Mouse (Mus musculus): ENCODE results near the gene Pmepa1. TPM values are rescaled to one million over a fixed set of nuclear protein-coding genes. Genes with fewer than 3 reads are reported as not detected.

Pmepa1 gene
- polyA plus RNA-seq, 1 experiment from 2014 or later = 9.0 TPM

GRCm38 (mm10) chr2:173205563-173206099 is 70.7 kb downstream of the Pmepa1 start:
- Histone ChIP-seq H3K4me1 (ENCODE audit: insufficient read depth) (no peaks in the 10 kb centered on the region), H3K9me3 (ENCODE audit: low read depth, low read length) (no peaks in the 10 kb centered on the region), H3K36me3 (ENCODE audit: insufficient read depth) (no peaks in the 10 kb centered on the region), H3K4me3 (ENCODE audit: low read depth, low read length) (no peak overlapping the region), H3K9ac (no peak overlapping the region), H3K4me2 (no peak overlapping the region), H3K27me3 (ENCODE audit: insufficient read depth, low read length) (no peaks in the 10 kb centered on the region), H3K27ac (ENCODE audit: low read depth) (no peak overlapping the region)
- 86% methylated on average over 14 of the region's 14 CpGs for WGBS
- TF ChIP-seq CTCF (IDR thresholded peaks at IDR 0.05; ENCODE audit: low read depth) = no peak
- DNase-seq = no peak
- ATAC-seq (ENCODE audit: insufficient read depth) = no peak

GRCm38 (mm10) chr2:173204671-173205070 is 71.7 kb downstream of the Pmepa1 start:
- Histone ChIP-seq H3K4me2 (no peak overlapping the region), H3K27me3 (ENCODE audit: insufficient read depth, low read length) (no peaks in the 10 kb centered on the region), H3K36me3 (ENCODE audit: insufficient read depth) (no peaks in the 10 kb centered on the region), H3K9ac (no peak overlapping the region), H3K4me3 (ENCODE audit: low read depth, low read length) (no peak overlapping the region), H3K9me3 (ENCODE audit: low read depth, low read length) (no peaks in the 10 kb centered on the region), H3K27ac (ENCODE audit: low read depth) (no peak overlapping the region), H3K4me1 (ENCODE audit: insufficient read depth) (no peaks in the 10 kb centered on the region)
- DNase-seq (no peak), ATAC-seq (ENCODE audit: insufficient read depth) (peak; percentile 54)
- no peak for TF ChIP-seq CTCF (IDR thresholded peaks at IDR 0.05; ENCODE audit: low read depth)
- 36% methylated on average over 4 of the region's 4 CpGs for WGBS

- ATAC-seq (ENCODE audit: insufficient read depth) = no peak
- no peak overlapping the region for H3K9ac ChIP-seq
- DNase-seq = no peak
- H3K27me3 ChIP-seq (ENCODE audit: insufficient read depth, low read length) = no peaks in the 10 kb centered on the region
- no peaks in the 10 kb centered on the region for H3K36me3 ChIP-seq (ENCODE audit: insufficient read depth)
- no peak overlapping the region for H3K27ac ChIP-seq (ENCODE audit: low read depth)
- WGBS = 74% methylated on average over 3 of the region's 3 CpGs
- H3K9me3 ChIP-seq (ENCODE audit: low read depth, low read length) = no peaks in the 10 kb centered on the region
- H3K4me1 ChIP-seq (ENCODE audit: insufficient read depth) = no peaks in the 10 kb centered on the region
- H3K4me2 ChIP-seq = no peak overlapping the region
- no peak for TF ChIP-seq CTCF (IDR thresholded peaks at IDR 0.05; ENCODE audit: low read depth)
- no peak overlapping the region for H3K4me3 ChIP-seq (ENCODE audit: low read depth, low read length)
Measured at GRCm38 (mm10) chr2:173203726-173204125, 72.6 kb downstream of the Pmepa1 start.

GRCm38 (mm10) chr2:173202924-173203689 is 73.2 kb downstream of the Pmepa1 start:
- H3K27ac ChIP-seq (ENCODE audit: low read depth) = no peak overlapping the region
- no peaks in the 10 kb centered on the region for H3K27me3 ChIP-seq (ENCODE audit: insufficient read depth, low read length)
- H3K9me3 ChIP-seq (ENCODE audit: low read depth, low read length) = no peaks in the 10 kb centered on the region
- no peak overlapping the region for H3K4me2 ChIP-seq
- no peak overlapping the region for H3K9ac ChIP-seq
- H3K36me3 ChIP-seq (ENCODE audit: insufficient read depth) = no peaks in the 10 kb centered on the region
- DNase-seq = no peak
- H3K4me3 ChIP-seq (ENCODE audit: low read depth, low read length) = no peak overlapping the region
- 81% methylated on average over 19 of the region's 19 CpGs for WGBS
- no peaks in the 10 kb centered on the region for H3K4me1 ChIP-seq (ENCODE audit: insufficient read depth)
- TF ChIP-seq CTCF (IDR thresholded peaks at IDR 0.05; ENCODE audit: low read depth) = no peak
- no peak for ATAC-seq (ENCODE audit: insufficient read depth)

GRCm38 (mm10) chr2:173194796-173195195 is 81.5 kb downstream of the Pmepa1 start:
- H3K27ac ChIP-seq (ENCODE audit: low read depth) = no peak overlapping the region
- 77% methylated on average over 4 of the region's 4 CpGs for WGBS
- no peak for ATAC-seq (ENCODE audit: insufficient read depth)

GRCm38 (mm10) chr2:173187182-173187855 is 89.0 kb downstream of the Pmepa1 start:
- DNase-seq = no peak
- H3K4me3 ChIP-seq (ENCODE audit: low read depth, low read length) = no peak overlapping the region
- H3K27me3 ChIP-seq (ENCODE audit: insufficient read depth, low read length) = no peaks in the 10 kb centered on the region
- WGBS = 37% methylated on average over 8 of the region's 8 CpGs
- 0 out of 2 replicates have a peak, but pooled peaks have one; percentile 18 for ATAC-seq (ENCODE audit: insufficient read depth)
- H3K4me1 ChIP-seq (ENCODE audit: insufficient read depth) = no peaks in the 10 kb centered on the region
- H3K4me2 ChIP-seq = no peak overlapping the region
- H3K27ac ChIP-seq (ENCODE audit: low read depth) = no peak overlapping the region
- no peaks in the 10 kb centered on the region for H3K36me3 ChIP-seq (ENCODE audit: insufficient read depth)
- H3K9ac ChIP-seq = no peak overlapping the region
- no peaks in the 10 kb centered on the region for H3K9me3 ChIP-seq (ENCODE audit: low read depth, low read length)
- no peak for TF ChIP-seq CTCF (IDR thresholded peaks at IDR 0.05; ENCODE audit: low read depth)

More at GRCm38 (mm10) chr2:173194796-173195195, 81.5 kb downstream of the Pmepa1 start:
- Histone ChIP-seq H3K36me3 (ENCODE audit: insufficient read depth) (no peaks in the 10 kb centered on the region), H3K4me3 (ENCODE audit: low read depth, low read length) (no peak overlapping the region), H3K4me1 (ENCODE audit: insufficient read depth) (no peaks in the 10 kb centered on the region), H3K27me3 (ENCODE audit: insufficient read depth, low read length) (no peaks in the 10 kb centered on the region), H3K4me2 (no peak overlapping the region), H3K9ac (no peak overlapping the region), H3K9me3 (ENCODE audit: low read depth, low read length) (no peaks in the 10 kb centered on the region)
- DNase-seq = no peak
- no peak for TF ChIP-seq CTCF (IDR thresholded peaks at IDR 0.05; ENCODE audit: low read depth)
